Mouse (Mus musculus): ENCODE measurements at regions not wholly inside any gene's neighbourhood (a gene's known extent, or its start where the extent isn't known, plus 50 kb on each side); places are given as distances from the start of the nearest gene placed in this dataset.
A peak's percentile ranks its signal among the peaks of the same experiment; 100 is the strongest.

- TF ChIP-seq POLR2A (IDR thresholded peaks at IDR 0.05; ENCODE audit: borderline replicate concordance, extremely low read depth, insufficient read depth, insufficient read length, poor library complexity, severe bottlenecking): peak; percentile 54
- no peak for TF ChIP-seq CTCF (IDR thresholded peaks at IDR 0.05; ENCODE audit: borderline replicate concordance, extremely low read depth, insufficient read depth, insufficient read length)
These were observed 74.7 kb downstream of the Kcnrg start for GRCm38 (mm10) chr14:61681708-61682701.

Data from brain, embryonic 14.5 days (tissue).